In genomic region chr12:86830247-86830585, GRCm38 (mm10) we compare ENCODE assay signal across 11 mouse cellular contexts. TPM values are rescaled to one million over a fixed set of nuclear protein-coding genes. Genes with fewer than 3 reads are reported as not detected.
DNase-seq lines count a peak whose midpoint lies in the region; ATAC-seq and TF ChIP-seq lines count a peak whose summit lies in the region.
"Had no signal": no experiment of that assay in that cellular context is flagged by ENCODE, and none has a peak within 500 bp of the region (broad histone marks: within the 10 kb centered on the region; RNA-seq: fewer than 3 reads in every experiment).

No protein-coding gene starts in this region.

- TF ChIP-seq CTCF in thymus, adult 2 months (IDR thresholded peaks at IDR 0.05; ENCODE audit: borderline replicate concordance, control insufficient read depth, extremely low read depth, insufficient read depth, low read length, poor library complexity), result no peak

- peaks cover 74% of the 10 kb centered on the region for H3K4me1 ChIP-seq in heart, embryonic 16.5 days (ENCODE audit: control insufficient read depth, insufficient read depth, low read length)
- peaks cover 70% of the 10 kb centered on the region for H3K4me1 ChIP-seq in thymus, adult 2 months (replicated peaks; ENCODE audit: control insufficient read depth, insufficient read depth, low read length)
- peaks cover 23% of the 10 kb centered on the region for H3K4me1 ChIP-seq in limb, embryonic 11.5 days (ENCODE audit: control insufficient read depth, insufficient read depth, low read length)

- no peaks in the 10 kb centered on the region for H3K9me3 ChIP-seq in heart, embryonic 16.5 days (replicated peaks; ENCODE audit: control insufficient read depth, low read length)
- no peaks in the 10 kb centered on the region for H3K9me3 ChIP-seq in limb, embryonic 11.5 days (ENCODE audit: control insufficient read depth, low read length)

- no peaks in the 10 kb centered on the region for H3K27me3 ChIP-seq in heart, embryonic 16.5 days (ENCODE audit: control insufficient read depth, insufficient read depth, low read length)
- H3K27me3 ChIP-seq in thymus, adult 2 months (ENCODE audit: control insufficient read depth, insufficient read depth, low read length), result no peaks in the 10 kb centered on the region
- H3K27me3 ChIP-seq in limb, embryonic 11.5 days (ENCODE audit: control insufficient read depth, insufficient read depth, low read length), result no peaks in the 10 kb centered on the region

- peak overlapping the region; percentile 85 for H3K27ac ChIP-seq in heart, embryonic 16.5 days (ENCODE audit: low read length)
- H3K27ac ChIP-seq in thymus, adult 2 months (ENCODE audit: control insufficient read depth, insufficient read depth, low read length), result peak overlapping the region; percentile 84
- no peak overlapping the region for H3K27ac ChIP-seq in limb, embryonic 11.5 days (replicated peaks; ENCODE audit: low read depth, low read length)

- no peak for ATAC-seq in heart, embryonic 16.5 days (replicated peaks; ENCODE audit: extremely low read depth, insufficient read depth, low FRiP score)
- ATAC-seq in limb, embryonic 11.5 days (ENCODE audit: insufficient number of reproducible peaks, low FRiP score, low TSS enrichment, low read depth), result no peak
- ATAC-seq: lung, postnatal 0 days had no signal

- DNase-seq in heart, adult 18-20 months, result no peak
- no peak for DNase-seq in thymus, adult 2 months
- no peak for DNase-seq in thymus, postnatal 0 days (ENCODE audit: low spot score)
- DNase-seq in limb, embryonic 11.5 days (ENCODE audit: low spot score), result no peak
- DNase-seq in adrenal gland, postnatal 25 days, result no peak
- no peak for DNase-seq in urinary bladder, postnatal 10 days (ENCODE audit: low spot score)
- DNase-seq: cerebellum, adult 11 months had no signal

- 0 out of 2 replicates have a peak overlapping the region, but pooled peaks have one; percentile 31 for H3K4me2 ChIP-seq in heart, embryonic 16.5 days (ENCODE audit: low read depth, low read length)
- H3K4me2 ChIP-seq in limb, embryonic 11.5 days (ENCODE audit: low read depth, severe bottlenecking), result no peak overlapping the region

- TF ChIP-seq POLR2A in thymus, adult 2 months (IDR thresholded peaks at IDR 0.05; ENCODE audit: control insufficient read depth, extremely low read depth, insufficient read depth, low read length, poor library complexity), result no peak

- H3K9ac ChIP-seq in heart, embryonic 16.5 days (ENCODE audit: low read length), result peak overlapping the region; percentile 60
- H3K9ac ChIP-seq in limb, embryonic 11.5 days (ENCODE audit: low read length), result 0 out of 2 replicates have a peak overlapping the region, but pooled peaks have one; percentile 23

- H3K4me3 ChIP-seq in heart, embryonic 16.5 days (ENCODE audit: low read length), result no peak overlapping the region
- no peak overlapping the region for H3K4me3 ChIP-seq in thymus, adult 2 months (ENCODE audit: control insufficient read depth, insufficient read depth, low read length)
- no peak overlapping the region for H3K4me3 ChIP-seq in limb, embryonic 11.5 days (ENCODE audit: low read depth, low read length)
- H3K4me3 ChIP-seq: myocyte had no signal

- 72% methylated on average over 8 of the region's 8 CpGs for WGBS in heart, embryonic 16.5 days
- WGBS in thymus, adult 2 months, result 71% methylated on average over 8 of the region's 8 CpGs
- 73% methylated on average over 8 of the region's 8 CpGs for WGBS in limb, embryonic 11.5 days

- H3K36me3 ChIP-seq in heart, embryonic 16.5 days (ENCODE audit: control insufficient read depth, insufficient read depth), result no peaks in the 10 kb centered on the region
- H3K36me3 ChIP-seq in thymus, adult 2 months (ENCODE audit: control insufficient read depth, insufficient read depth, low read length), result no peaks in the 10 kb centered on the region
- H3K36me3 ChIP-seq in limb, embryonic 11.5 days (ENCODE audit: control insufficient read depth, insufficient read depth, low read length), result no peaks in the 10 kb centered on the region
- H3K36me3 ChIP-seq: G1E had no signal

RNA-seq across cellular contexts. Expression of gene Irf2bpl, which starts 54.4 kb away (rescaled TPM):
- polyA plus RNA-seq in heart, embryonic 16.5 days (2015; fragmentation: Nextera tagmentation; extraction: Ambion mirVana), result 25.4 and 32.4 TPM in 2 replicates
- 10 to 100 TPM; 30.0 to 30.5 TPM for total RNA-seq in heart, adult 18-20 months (2021)
- polyA plus RNA-seq in thymus, adult 2 months (2012; rRNA removed), result 38.6 and 46.1 TPM in 2 replicates
- polyA plus RNA-seq in thymus, postnatal 0 days (2015; fragmentation: Nextera tagmentation; extraction: Ambion mirVana), result 13.1 and 15.5 TPM in 2 replicates
- polyA plus RNA-seq in limb, embryonic 11.5 days (2014; fragmentation: Nextera tagmentation; extraction: Ambion mirVana), result 17.9 and 22.0 TPM in 2 replicates
- total RNA-seq in adrenal gland, postnatal 25 days (2021), result 65.4 and 74.6 TPM in 2 replicates
